Mouse (Mus musculus): ENCODE measurements around the gene Rragd. TPM values are rescaled to one million over a fixed set of nuclear protein-coding genes. Genes with fewer than 3 reads are reported as not detected.

Gene Rragd
- polyA plus RNA-seq (2014; fragmentation: Illumina TruSeq; extraction: RNeasy Lipid Tissue Mini Kit (QIAGEN cat#74804); ENCODE audit: low read depth, low replicate concordance), result 6.8 TPM

GRCm38 (mm10) chr4:32982716-32983175 lies at the start of gene Rragd:
Gene Rragd, plus strand, starts transcription at chr4:32983037.

DNA sequence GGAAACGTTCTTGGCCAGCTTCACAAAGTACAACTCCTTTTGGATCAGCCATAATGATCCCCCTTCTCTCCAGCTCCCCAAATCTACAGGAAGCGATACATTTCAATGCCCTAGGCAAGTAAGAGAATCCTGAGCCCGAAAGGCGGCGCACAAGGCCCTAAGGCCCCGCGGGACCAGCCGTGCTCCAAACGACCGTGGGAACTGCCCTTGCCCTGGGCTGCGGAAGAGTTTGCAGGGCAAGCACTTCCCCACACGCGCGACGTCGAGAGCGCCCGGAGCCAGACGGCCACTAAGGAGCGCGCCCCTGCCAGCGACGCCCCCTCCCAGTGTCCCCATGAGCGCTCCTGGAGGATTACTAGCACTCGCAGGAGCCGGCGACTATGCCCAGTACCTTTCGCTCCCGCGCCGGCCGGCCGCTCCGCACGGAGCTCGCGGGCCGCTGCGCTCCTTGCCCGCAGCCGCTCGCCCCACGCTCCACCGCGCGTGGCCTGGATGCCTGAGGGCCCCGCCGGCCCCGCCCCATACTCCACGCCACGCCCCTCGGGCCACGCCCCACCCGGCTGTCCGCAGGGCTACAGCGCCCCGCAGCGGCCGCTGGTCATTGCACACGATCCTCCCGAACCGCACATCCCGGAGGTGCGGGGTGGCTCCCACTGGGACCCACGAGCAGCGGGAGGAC lies 32.3 kb upstream of the Rragd start, which contains the start of gene Ankrd6:
Gene Ankrd6 (minus strand): TSS at position 486 of the 679 bp plus-strand sequence.

GRCm38 (mm10) chr4:33031195-33031960 lies 48.5 kb downstream of the Rragd start, which contains the start of gene Ube2j1:
Gene Ube2j1, plus strand, starts transcription at chr4:33031416.

DNA sequence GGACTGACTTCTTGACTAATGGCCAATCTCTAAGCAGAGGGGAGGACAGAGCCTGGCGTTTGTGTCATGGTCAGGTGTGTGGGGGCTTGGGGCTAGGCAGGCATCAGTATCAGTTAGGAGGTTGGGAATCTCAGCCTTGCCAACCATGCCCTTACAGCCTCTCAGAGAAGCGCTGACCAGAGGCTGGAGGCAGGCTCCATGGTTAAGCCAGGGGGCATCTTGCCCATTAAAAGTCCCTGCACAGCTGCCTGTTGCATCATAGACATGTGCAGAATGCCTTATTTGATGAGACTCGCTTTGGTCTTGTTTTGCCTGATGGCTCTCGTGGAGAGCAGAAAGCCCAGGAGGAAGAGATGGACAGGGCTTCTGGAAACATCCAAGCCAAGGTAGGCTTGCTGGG lies 80.1 kb downstream of the Rragd start, which contains the start of gene Gabrr2:
Gene Gabrr2 (plus strand): TSS at position 19 of the 400 bp plus-strand sequence.

Other genes starting within 250 kb of the Rragd start
- gene Lyrm2, start 182.8 kb upstream of the Rragd start, polyA plus RNA-seq (2014; fragmentation: Illumina TruSeq; extraction: RNeasy Lipid Tissue Mini Kit (QIAGEN cat#74804); ENCODE audit: low read depth, low replicate concordance), result 95.4 TPM
- 3.3 TPM for gene Ankrd6, start 32.2 kb upstream of the Rragd start, polyA plus RNA-seq (2014; fragmentation: Illumina TruSeq; extraction: RNeasy Lipid Tissue Mini Kit (QIAGEN cat#74804); ENCODE audit: low read depth, low replicate concordance)
- gene Ube2j1, start 48.4 kb downstream of the Rragd start, polyA plus RNA-seq (2014; fragmentation: Illumina TruSeq; extraction: RNeasy Lipid Tissue Mini Kit (QIAGEN cat#74804); ENCODE audit: low read depth, low replicate concordance), result 59.2 TPM
- 1.3 TPM for gene Gabrr2, start 80.0 kb downstream of the Rragd start, polyA plus RNA-seq (2014; fragmentation: Illumina TruSeq; extraction: RNeasy Lipid Tissue Mini Kit (QIAGEN cat#74804); ENCODE audit: low read depth, low replicate concordance)
- gene Gabrr1, start 149.5 kb downstream of the Rragd start, polyA plus RNA-seq (2014; fragmentation: Illumina TruSeq; extraction: RNeasy Lipid Tissue Mini Kit (QIAGEN cat#74804); ENCODE audit: low read depth, low replicate concordance), result 2.7 TPM
- gene Pm20d2, start 206.7 kb downstream of the Rragd start, polyA plus RNA-seq (2014; fragmentation: Illumina TruSeq; extraction: RNeasy Lipid Tissue Mini Kit (QIAGEN cat#74804); ENCODE audit: low read depth, low replicate concordance), result 7.0 TPM
- 0.83 TPM for gene Srsf12, start 226.0 kb downstream of the Rragd start, polyA plus RNA-seq (2014; fragmentation: Illumina TruSeq; extraction: RNeasy Lipid Tissue Mini Kit (QIAGEN cat#74804); ENCODE audit: low read depth, low replicate concordance)

Data from adipose tissue, adult 10 weeks (tissue).